Mouse (Mus musculus): ENCODE results near the gene Sec14l1. TPM values are rescaled to one million over a fixed set of nuclear protein-coding genes. Genes with fewer than 3 reads are reported as not detected.
A peak's percentile ranks its signal among the peaks of the same experiment; 100 is the strongest.

Gene Sec14l1
- polyA plus RNA-seq, 1 experiment, result 123 TPM

GRCm38 (mm10) chr11:117135457-117136290 is 20.7 kb downstream of the Sec14l1 start:
- 26% methylated on average over 17 of the region's 17 CpGs for WGBS
- no peak for DNase-seq
- TF ChIP-seq CTCF (IDR thresholded peaks at IDR 0.05; ENCODE audit: insufficient read depth, low read length), result no peak
- TF ChIP-seq POLR2A (IDR thresholded peaks at IDR 0.05; ENCODE audit: borderline replicate concordance, extremely low read depth, low read depth, low read length), result no peak
- Histone ChIP-seq H3K4me1 (ENCODE audit: control insufficient read depth, insufficient read depth, low read length) (peaks cover 41% of the 10 kb centered on the region), H3K4me3 (replicated peaks; ENCODE audit: extremely low read depth, low read depth, low read length) (no peak overlapping the region)

GRCm38 (mm10) chr11:117136880-117137279 is 21.9 kb downstream of the Sec14l1 start:
- peaks cover 37% of the 10 kb centered on the region for H3K4me1 ChIP-seq (ENCODE audit: control insufficient read depth, insufficient read depth, low read length)
- H3K4me3 ChIP-seq (replicated peaks; ENCODE audit: extremely low read depth, low read depth, low read length), result no peak overlapping the region
- 52% methylated on average over 14 of the region's 14 CpGs for WGBS
- TF ChIP-seq CTCF (IDR thresholded peaks at IDR 0.05; ENCODE audit: insufficient read depth, low read length), result no peak
- no peak for TF ChIP-seq POLR2A (IDR thresholded peaks at IDR 0.05; ENCODE audit: borderline replicate concordance, extremely low read depth, low read depth, low read length)
- no peak for DNase-seq

- H3K4me3 ChIP-seq (replicated peaks; ENCODE audit: extremely low read depth, low read depth, low read length), result no peak overlapping the region
- WGBS, result 77% methylated on average over 9 of the region's 9 CpGs
- TF ChIP-seq POLR2A (IDR thresholded peaks at IDR 0.05; ENCODE audit: borderline replicate concordance, extremely low read depth, low read depth, low read length) (no peak), CTCF (IDR thresholded peaks at IDR 0.05; ENCODE audit: insufficient read depth, low read length) (no peak)
- DNase-seq, result no peak
- H3K4me1 ChIP-seq (ENCODE audit: control insufficient read depth, insufficient read depth, low read length), result peaks cover 37% of the 10 kb centered on the region
Measured at GRCm38 (mm10) chr11:117138213-117138761, 23.3 kb downstream of the Sec14l1 start.

GRCm38 (mm10) chr11:117138795-117139463 is 24.0 kb downstream of the Sec14l1 start:
- no peak for TF ChIP-seq POLR2A (IDR thresholded peaks at IDR 0.05; ENCODE audit: borderline replicate concordance, extremely low read depth, low read depth, low read length)
- TF ChIP-seq CTCF (IDR thresholded peaks at IDR 0.05; ENCODE audit: insufficient read depth, low read length), result no peak
- H3K4me1 ChIP-seq (ENCODE audit: control insufficient read depth, insufficient read depth, low read length), result peaks cover 37% of the 10 kb centered on the region
- WGBS, result 52% methylated on average over 12 of the region's 12 CpGs
- no peak overlapping the region for H3K4me3 ChIP-seq (replicated peaks; ENCODE audit: extremely low read depth, low read depth, low read length)
- no peak for DNase-seq

GRCm38 (mm10) chr11:117141376-117142001 is 26.5 kb downstream of the Sec14l1 start:
- Histone ChIP-seq H3K4me1 (ENCODE audit: control insufficient read depth, insufficient read depth, low read length) (peaks cover 18% of the 10 kb centered on the region), H3K4me3 (replicated peaks; ENCODE audit: extremely low read depth, low read depth, low read length) (no peak overlapping the region)
- 77% methylated on average over 18 of the region's 18 CpGs for WGBS
- TF ChIP-seq POLR2A (IDR thresholded peaks at IDR 0.05; ENCODE audit: borderline replicate concordance, extremely low read depth, low read depth, low read length) (no peak), CTCF (IDR thresholded peaks at IDR 0.05; ENCODE audit: insufficient read depth, low read length) (no peak)
- no peak for DNase-seq

GRCm38 (mm10) chr11:117142507-117142906 is 27.5 kb downstream of the Sec14l1 start:
- Histone ChIP-seq H3K4me3 (replicated peaks; ENCODE audit: extremely low read depth, low read depth, low read length) (no peak overlapping the region), H3K4me1 (ENCODE audit: control insufficient read depth, insufficient read depth, low read length) (peaks cover 20% of the 10 kb centered on the region)
- TF ChIP-seq POLR2A (IDR thresholded peaks at IDR 0.05; ENCODE audit: borderline replicate concordance, extremely low read depth, low read depth, low read length) (no peak), CTCF (IDR thresholded peaks at IDR 0.05; ENCODE audit: insufficient read depth, low read length) (no peak)
- DNase-seq, result peak; percentile 61
- 55% methylated on average over 4 of the region's 4 CpGs for WGBS

- 90% methylated on average over 14 of the region's 14 CpGs for WGBS
Measured at GRCm38 (mm10) chr11:117145451-117146117, 30.6 kb downstream of the Sec14l1 start.

GRCm38 (mm10) chr11:117146118-117146506 is 31.1 kb downstream of the Sec14l1 start:
- DNase-seq, result no peak
- TF ChIP-seq CTCF (IDR thresholded peaks at IDR 0.05; ENCODE audit: insufficient read depth, low read length) (no peak), POLR2A (IDR thresholded peaks at IDR 0.05; ENCODE audit: borderline replicate concordance, extremely low read depth, low read depth, low read length) (no peak)

More at GRCm38 (mm10) chr11:117145451-117146117, 30.6 kb downstream of the Sec14l1 start:
- Histone ChIP-seq H3K4me3 (replicated peaks; ENCODE audit: extremely low read depth, low read depth, low read length) (no peak overlapping the region), H3K4me1 (ENCODE audit: control insufficient read depth, insufficient read depth, low read length) (0 out of 2 replicates have a peak, but pooled peaks cover 2% of the 10 kb centered on the region)
- peak; percentile 46 for TF ChIP-seq CTCF (IDR thresholded peaks at IDR 0.05; ENCODE audit: insufficient read depth, low read length)
- no peak for TF ChIP-seq POLR2A (IDR thresholded peaks at IDR 0.05; ENCODE audit: borderline replicate concordance, extremely low read depth, low read depth, low read length)
- DNase-seq, result no peak

More at GRCm38 (mm10) chr11:117146118-117146506, 31.1 kb downstream of the Sec14l1 start:
- Histone ChIP-seq H3K4me3 (replicated peaks; ENCODE audit: extremely low read depth, low read depth, low read length) (no peak overlapping the region), H3K4me1 (ENCODE audit: control insufficient read depth, insufficient read depth, low read length) (0 out of 2 replicates have a peak, but pooled peaks cover 2% of the 10 kb centered on the region)
- WGBS, result 63% methylated on average over 6 of the region's 6 CpGs

Data from lung, adult 2 months (tissue).